Mouse (Mus musculus) megakaryocyte-erythroid progenitor cell, adult 5-6 weeks (primary cell): ENCODE measurements around the gene Itm2c. TPM values are rescaled to one million over a fixed set of nuclear protein-coding genes. Genes with fewer than 3 reads are reported as not detected.
A peak's percentile ranks its signal among the peaks of the same experiment; 100 is the strongest.

Source experiments
- ATAC-seq: replicated peaks from 2 replicates; pipeline ENCODE4 v1.8.0; 2016; ENCODE audit warnings: mild to moderate bottlenecking, inconsistent platforms; ENCODE audit not compliant: severe bottlenecking, poor library complexity, low FRiP score, low TSS enrichment
- total RNA-seq, 2 experiments: library from RNA; stranded (forward) in 1 of 2; stranded (reverse) in 1 of 2; fragments of 200-1000, 215-1000 nt in 1 of 2; fragments of >200 nt in 1 of 2; fragmentation: Nextera tagmentation in 1 of 2; gene quantifications; 2 replicates each; pipeline ENCODE4 v1.2.3; 2014 to 2017

The Itm2c gene
- 10.8 and 12.3 TPM in 2 replicates for total RNA-seq (2014; fragmentation: Nextera tagmentation)
- total RNA-seq (2017) = 17.6 and 23.6 TPM in 2 replicates

GRCm38 (mm10) chr1:85894231-85894747 is at the start of gene Itm2c:
Itm2c (plus strand) TSS chr1:85894281.
- peak; percentile 73 for ATAC-seq

- ATAC-seq = no peak
These were observed 49.1 kb upstream of the Itm2c start for GRCm38 (mm10) chr1:85844981-85845380.

GRCm38 (mm10) chr1:85845476-85845875 is 48.6 kb upstream of the Itm2c start:
- no peak for ATAC-seq

GRCm38 (mm10) chr1:85849016-85849415 is 45.1 kb upstream of the Itm2c start:
- no peak for ATAC-seq

GRCm38 (mm10) chr1:85850851-85851250 is 43.2 kb upstream of the Itm2c start:
- ATAC-seq = no peak

- peak; percentile 89 for ATAC-seq
These were observed 40.9 kb upstream of the Itm2c start for GRCm38 (mm10) chr1:85852996-85853689.

GRCm38 (mm10) chr1:85853865-85854264 is 40.2 kb upstream of the Itm2c start:
- ATAC-seq = no peak

- ATAC-seq = no peak
These were observed 39.6 kb upstream of the Itm2c start for GRCm38 (mm10) chr1:85854475-85854874.

GRCm38 (mm10) chr1:85856266-85856665 is 37.8 kb upstream of the Itm2c start:
- ATAC-seq = no peak

GRCm38 (mm10) chr1:85857261-85857754 is 36.8 kb upstream of the Itm2c start:
- ATAC-seq = no peak

GRCm38 (mm10) chr1:85864383-85864782 is 29.7 kb upstream of the Itm2c start:
- ATAC-seq = no peak

GRCm38 (mm10) chr1:85870001-85870400 is 24.1 kb upstream of the Itm2c start:
- ATAC-seq = no peak

GRCm38 (mm10) chr1:85870546-85870945 is 23.5 kb upstream of the Itm2c start:
- ATAC-seq = no peak

- no peak for ATAC-seq
These were observed 12.1 kb upstream of the Itm2c start for GRCm38 (mm10) chr1:85882003-85882402.

GRCm38 (mm10) chr1:85887221-85887620 is 6.9 kb upstream of the Itm2c start:
- no peak for ATAC-seq

- no peak for ATAC-seq
These were observed 773 bp downstream of the Itm2c start for GRCm38 (mm10) chr1:85894748-85895360.

- ATAC-seq = peak; percentile 62
These were observed 1.3 kb downstream of the Itm2c start for GRCm38 (mm10) chr1:85895391-85895837.

- ATAC-seq = no peak
These were observed 2.0 kb downstream of the Itm2c start for GRCm38 (mm10) chr1:85896110-85896509.

- peak; percentile 53 for ATAC-seq
These were observed 3.0 kb downstream of the Itm2c start for GRCm38 (mm10) chr1:85896781-85897700.
